Mouse (Mus musculus) bone marrow macrophage, adult 2 months (primary cell): ENCODE results near the gene Atp1a3. TPM values are rescaled to one million over a fixed set of nuclear protein-coding genes. Genes with fewer than 3 reads are reported as not detected.
"Not testable (repeated sequence)": the region's sequence is repeated elsewhere in the genome, so short reads cannot be mapped to it uniquely, and the experiment has no call there.

ENCODE experiments used
- H3K27ac ChIP-seq: 2 replicates; pipeline ENCODE4 v1.5.1; 2012; ENCODE audit warnings: low read depth, low read length; ENCODE audit not compliant: insufficient read depth
- H3K4me1 ChIP-seq: 2 replicates; pipeline ENCODE4 v1.6.1; 2012; ENCODE audit warnings: low read length; ENCODE audit not compliant: control insufficient read depth, insufficient read depth
- H3K4me3 ChIP-seq: 2 replicates; pipeline ENCODE4 v1.5.1; 2012; ENCODE audit warnings: mild to moderate bottlenecking, low read length, moderate library complexity; ENCODE audit not compliant: insufficient read depth
- CTCF ChIP-seq: IDR thresholded peaks from 2 replicates; pipeline ENCODE4 v1.5.1; 2012; ENCODE audit warnings: low read depth, mild to moderate bottlenecking, low read length, moderate library complexity
- POLR2A ChIP-seq: IDR thresholded peaks from 2 replicates; pipeline ENCODE4 v1.6.1; 2012; ENCODE audit warnings: mild to moderate bottlenecking, low read depth, low read length, borderline replicate concordance
- polyA plus RNA-seq: library from polyadenylated mRNA; stranded (reverse); fragments of >200 nt; gene quantifications from 2 replicates; pipeline ENCODE4 v1.2.4, GENCODE M21; 2012; ENCODE audit not compliant: missing spikeins, insufficient read depth, insufficient read length

The Atp1a3 gene
- 70.0 and 85.8 TPM in 2 replicates for polyA plus RNA-seq

DNA sequence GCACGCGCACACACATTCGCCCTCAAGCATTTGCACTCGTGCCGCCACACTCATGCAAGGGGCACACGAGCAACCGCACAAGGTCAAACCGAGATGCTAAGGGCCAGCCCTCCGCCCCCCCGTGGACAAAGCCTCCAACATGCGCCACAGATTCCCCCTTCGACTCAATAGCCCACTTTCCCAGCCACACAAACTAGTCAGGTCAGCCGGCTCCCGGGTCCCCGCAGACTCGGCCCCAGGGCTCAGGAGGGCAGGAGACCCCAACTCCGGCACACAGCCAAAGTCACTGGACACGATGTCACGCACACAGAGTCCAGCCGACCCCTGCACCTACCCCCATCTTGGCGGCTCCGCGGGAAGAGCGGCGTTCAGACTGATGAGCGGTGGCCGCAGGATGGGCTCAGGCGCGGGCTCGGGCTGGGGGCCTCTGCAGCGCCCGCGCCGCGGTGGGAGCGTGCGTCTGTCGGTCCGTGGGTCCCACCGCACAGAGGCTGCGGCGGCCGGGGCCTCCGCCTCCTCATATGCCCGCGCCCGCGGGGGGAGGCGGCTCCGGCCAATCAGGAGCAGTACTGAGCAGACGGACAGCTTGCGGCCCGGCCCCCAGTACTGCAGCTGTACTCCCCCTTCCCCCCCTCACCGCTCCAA, at the start of gene Atp1a3:
Gene Atp1a3, minus strand, starts transcription at position 538 of the 645 bp plus-strand sequence.
- TF ChIP-seq CTCF: no peak
- TF ChIP-seq POLR2A: no peak
- Histone ChIP-seq H3K4me1 (peaks cover 21% of the 10 kb centered on the region), H3K4me3 (peak within 1 kb of the TSS; percentile 96), H3K27ac (peak within 1 kb of the TSS; percentile 88)

DNA sequence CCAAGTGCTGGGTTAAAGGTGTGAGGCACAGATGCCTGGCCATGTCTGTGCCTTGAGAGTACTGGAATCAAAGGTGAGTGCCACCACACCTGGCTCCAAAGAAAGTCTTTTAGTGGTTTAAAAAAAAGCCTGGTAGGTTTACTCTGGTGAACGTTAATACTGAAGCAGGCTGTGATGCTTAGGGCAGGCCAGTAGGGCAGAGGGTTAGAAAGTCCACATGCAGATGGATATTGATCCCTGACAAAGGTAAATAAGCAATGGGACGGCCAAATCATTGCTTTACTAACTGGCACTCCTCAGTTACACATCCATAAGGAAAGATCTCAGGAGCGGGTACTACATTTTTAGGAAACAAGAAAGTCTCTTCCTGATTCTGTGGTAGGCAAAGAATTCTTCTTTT, 46.8 kb upstream of the Atp1a3 start:
- Histone ChIP-seq H3K4me3 (no peak overlapping the region), H3K4me1 (peaks cover 4% of the 10 kb centered on the region; the same call in 1 of the 2 replicates), H3K27ac (no peak overlapping the region)
- TF ChIP-seq POLR2A: no peak
- TF ChIP-seq CTCF: no peak

DNA sequence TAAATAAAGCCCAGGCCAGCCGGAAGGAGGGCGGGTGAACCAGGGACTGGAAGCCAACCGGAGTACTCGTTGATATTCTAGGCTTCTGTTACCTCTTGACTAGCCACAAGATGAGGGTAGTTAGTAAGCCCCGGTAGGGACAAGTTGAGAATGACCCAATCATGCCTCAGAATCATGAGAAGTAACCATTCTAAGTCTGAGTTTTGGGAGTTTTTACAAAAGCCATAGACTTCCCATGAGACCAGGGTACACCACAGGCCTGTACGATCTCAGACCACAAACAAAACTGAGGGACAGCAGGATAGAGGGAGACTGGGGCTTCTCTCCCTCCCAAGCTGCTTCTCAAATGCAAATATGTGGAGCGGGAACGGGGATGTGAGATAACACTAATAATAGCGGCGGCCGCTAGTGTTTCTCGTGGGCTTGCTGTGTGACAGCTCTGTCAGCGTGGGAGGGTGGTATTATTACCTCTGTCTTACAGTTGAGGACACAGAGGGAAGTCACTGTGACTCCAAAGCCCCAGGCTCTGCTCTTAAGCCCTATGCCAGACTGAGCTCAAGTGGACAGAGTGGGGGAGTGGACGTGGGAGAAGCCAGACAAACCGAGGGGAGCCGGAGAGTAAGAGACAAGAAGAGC, 43.7 kb upstream of the Atp1a3 start:
- no peaks in the 10 kb centered on the region for H3K4me1 ChIP-seq
- no peak overlapping the region for H3K4me3 ChIP-seq
- H3K27ac ChIP-seq: no peak overlapping the region
- no peak for TF ChIP-seq POLR2A
- TF ChIP-seq CTCF: no peak

DNA sequence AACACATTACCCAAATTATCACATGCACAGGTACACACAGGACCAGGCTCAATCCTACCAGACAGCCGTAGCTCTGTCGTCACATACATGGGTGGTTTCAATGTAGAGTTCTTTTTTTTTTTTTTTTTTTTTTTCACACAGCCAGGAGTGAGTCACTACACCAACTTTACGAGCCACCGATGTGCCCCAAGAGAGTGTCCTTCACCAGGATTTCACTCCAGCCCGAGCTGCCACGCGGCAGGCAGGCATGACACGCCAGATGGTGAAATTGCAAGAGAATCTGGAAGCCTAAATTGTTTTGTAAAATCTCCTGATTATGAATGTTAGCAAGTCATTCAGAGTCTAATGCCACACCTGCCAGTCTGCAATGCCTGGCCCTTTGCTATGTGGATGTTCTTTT, 41.6 kb upstream of the Atp1a3 start:
- no peak overlapping the region for H3K4me3 ChIP-seq
- H3K4me1 ChIP-seq: no peaks in the 10 kb centered on the region
- no peak for TF ChIP-seq CTCF
- no peak for TF ChIP-seq POLR2A
- H3K27ac ChIP-seq: no peak overlapping the region

DNA sequence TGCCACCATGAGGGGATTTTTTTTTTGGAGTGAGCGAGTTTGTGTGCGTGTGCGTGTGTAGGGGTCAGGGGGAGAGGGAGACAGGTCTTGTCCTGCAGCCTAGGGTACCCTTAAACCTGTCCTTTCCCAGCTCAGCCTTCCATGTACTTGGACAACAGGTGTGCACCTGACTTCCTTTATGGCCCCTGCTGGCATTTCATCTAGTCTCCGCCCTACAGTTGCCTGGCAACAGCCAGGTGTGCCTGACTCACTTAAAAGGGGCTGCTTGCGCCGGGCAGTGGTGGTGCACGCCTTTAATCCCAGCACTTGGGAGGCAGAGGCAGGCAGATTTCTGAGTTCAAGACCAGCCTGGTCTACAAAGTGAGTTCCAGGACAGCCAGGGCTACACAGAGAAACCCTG, 38.8 kb upstream of the Atp1a3 start:
- not testable (repeated sequence) for H3K4me3 ChIP-seq, H3K4me1 ChIP-seq, H3K27ac ChIP-seq

DNA sequence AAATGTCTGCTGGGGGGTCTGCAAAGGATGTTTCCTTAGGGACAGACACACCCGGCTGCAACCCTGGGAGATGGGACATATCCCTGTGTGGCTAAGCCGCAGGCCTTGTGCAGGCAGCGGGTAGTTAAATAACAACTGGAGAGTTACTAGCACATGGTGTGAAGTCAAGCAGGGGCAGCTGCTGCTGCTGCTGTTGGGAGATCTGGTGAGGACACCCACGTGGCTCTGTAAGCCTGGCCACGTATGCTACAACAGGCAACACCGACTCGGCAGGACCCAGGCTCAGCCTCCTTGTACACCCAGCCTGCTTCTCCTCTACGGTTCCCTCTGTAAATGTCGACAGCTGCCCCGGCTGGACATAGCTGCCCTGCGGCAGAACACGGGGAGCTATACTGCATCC, 36.2 kb upstream of the Atp1a3 start:
- H3K4me1 ChIP-seq: no peaks in the 10 kb centered on the region

DNA sequence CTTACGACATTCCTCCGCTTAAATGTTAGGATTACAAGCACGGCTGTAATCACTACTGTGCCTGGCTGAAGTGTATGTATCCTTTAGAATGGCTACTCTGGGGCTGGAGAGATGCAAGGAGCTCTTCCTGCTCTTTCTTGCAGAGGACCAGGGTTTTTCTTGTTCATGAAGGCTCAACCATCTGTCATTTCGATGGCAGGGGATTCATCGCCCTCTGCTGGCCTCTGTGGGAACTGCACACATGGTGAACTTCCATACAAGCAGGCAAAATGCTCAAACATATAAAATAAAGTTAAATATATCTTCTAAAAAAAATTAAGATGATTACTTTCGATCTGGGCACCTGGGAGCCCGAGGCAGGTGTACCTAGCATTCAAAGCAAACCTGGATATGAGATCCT, 30.2 kb upstream of the Atp1a3 start:
- H3K4me3 ChIP-seq: no peak overlapping the region
- no peaks in the 10 kb centered on the region for H3K4me1 ChIP-seq
- TF ChIP-seq POLR2A (no peak), CTCF (peak; percentile 78)
- H3K27ac ChIP-seq: no peak overlapping the region

More for the DNA sequence above, 36.2 kb upstream of the Atp1a3 start:
- Histone ChIP-seq H3K27ac (no peak overlapping the region), H3K4me3 (no peak overlapping the region)
- TF ChIP-seq CTCF: no peak
- TF ChIP-seq POLR2A: no peak

DNA sequence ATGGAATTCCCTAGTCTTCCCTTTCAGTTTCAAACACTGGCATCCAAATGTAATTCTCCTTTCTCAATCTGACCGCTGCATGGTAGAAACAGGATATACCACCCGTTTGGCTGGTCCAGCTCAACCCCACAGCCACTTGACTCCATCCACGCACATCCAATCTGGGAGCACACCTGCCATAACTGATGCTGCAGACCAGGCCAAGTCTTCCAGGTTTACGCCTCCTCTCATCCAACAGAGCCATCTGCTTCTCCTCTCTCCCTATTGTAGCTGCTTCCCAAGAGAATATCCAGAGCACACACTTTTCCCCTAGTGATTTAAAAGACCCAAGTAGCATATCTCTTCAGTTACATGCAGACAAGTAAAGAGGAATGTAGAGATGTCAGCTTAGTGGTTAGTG, 29.0 kb upstream of the Atp1a3 start:
- H3K27ac ChIP-seq: no peak overlapping the region
- no peaks in the 10 kb centered on the region for H3K4me1 ChIP-seq
- H3K4me3 ChIP-seq: no peak overlapping the region
- TF ChIP-seq POLR2A: no peak
- TF ChIP-seq CTCF: no peak

DNA sequence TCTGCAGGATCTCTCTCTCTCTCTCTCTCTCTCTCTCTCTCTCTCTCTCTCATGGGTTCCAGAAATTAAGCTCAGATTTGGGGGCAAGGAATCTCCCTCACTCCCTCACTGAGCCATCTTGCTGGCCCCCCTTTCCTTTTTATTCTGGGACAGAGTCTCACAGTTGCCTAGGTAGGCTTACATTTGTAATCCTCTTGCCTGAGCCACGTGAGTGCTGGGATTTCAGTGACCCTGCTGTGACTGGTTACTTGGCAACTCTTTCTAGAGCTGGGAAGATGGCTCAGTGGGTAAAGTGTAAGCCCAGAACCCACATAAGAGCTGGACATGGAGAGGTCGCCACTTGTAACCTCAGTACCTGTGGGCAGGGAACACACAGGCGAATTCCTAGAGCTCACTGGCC, 25.8 kb upstream of the Atp1a3 start:
- no peak overlapping the region for H3K27ac ChIP-seq
- H3K4me3 ChIP-seq: no peak overlapping the region
- no peaks in the 10 kb centered on the region for H3K4me1 ChIP-seq
- TF ChIP-seq POLR2A: no peak
- no peak for TF ChIP-seq CTCF

DNA sequence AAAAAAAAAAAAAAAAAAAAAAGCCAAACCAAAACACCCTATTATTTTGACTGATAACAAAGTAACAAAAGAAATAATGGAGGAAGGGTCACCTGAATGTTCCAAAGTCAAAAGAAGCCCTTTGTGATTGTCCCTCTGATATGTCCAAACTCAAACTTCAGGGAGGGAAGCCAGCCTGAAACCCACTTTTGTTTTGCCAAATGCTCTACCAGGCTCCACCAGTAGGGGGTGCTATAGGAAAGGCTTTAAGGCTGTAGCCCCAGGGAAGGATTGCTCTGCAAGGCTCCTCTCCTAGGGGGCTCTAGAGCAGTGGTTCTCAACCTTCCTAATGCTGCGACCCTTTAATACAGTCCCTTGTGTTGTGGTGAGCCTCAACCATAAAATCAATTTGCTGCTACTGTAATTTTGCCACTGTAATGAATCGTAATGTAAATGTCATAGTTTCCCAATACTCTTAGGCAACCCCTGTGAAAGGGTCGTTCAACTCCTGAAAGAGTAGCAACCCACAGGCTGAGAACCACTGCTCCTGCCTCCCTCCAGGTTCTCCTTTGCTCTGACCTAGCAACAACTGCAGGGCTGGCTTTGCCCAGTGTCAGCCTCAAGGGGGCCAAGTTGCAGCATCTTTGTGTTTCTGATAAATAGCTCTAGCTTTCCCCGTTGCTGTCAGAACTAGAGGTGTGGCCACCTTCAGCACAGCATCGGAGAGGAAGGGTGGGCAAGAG, 24.4 kb upstream of the Atp1a3 start:
- Histone ChIP-seq H3K4me1 (no peaks in the 10 kb centered on the region), H3K27ac (no peak overlapping the region), H3K4me3 (no peak overlapping the region)
- TF ChIP-seq CTCF: peak; percentile 93
- no peak for TF ChIP-seq POLR2A
